Mouse (Mus musculus) erythroblast, embryonic 14.5 days (primary cell): ENCODE data around the gene Hddc2. TPM values are rescaled to one million over a fixed set of nuclear protein-coding genes. Genes with fewer than 3 reads are reported as not detected.

Source experiments
- H3K27me3 ChIP-seq: 2 replicates; pipeline ENCODE4 v1.6.1; 2012; ENCODE audit warnings: inconsistent platforms; ENCODE audit not compliant: control insufficient read depth
- H3K36me3 ChIP-seq: 2 replicates; pipeline ENCODE4 v1.6.1; 2012; ENCODE audit warnings: mild to moderate bottlenecking, inconsistent platforms; ENCODE audit not compliant: control insufficient read depth
- H3K4me1 ChIP-seq: 2 replicates; pipeline ENCODE4 v1.6.1; 2012; ENCODE audit warnings: inconsistent platforms; ENCODE audit not compliant: control insufficient read depth
- H3K4me3 ChIP-seq: replicated peaks from 2 replicates; pipeline ENCODE3; 2012; ENCODE audit warnings: moderate library complexity, mild to moderate bottlenecking, inconsistent platforms
- H3K9me3 ChIP-seq: 2 replicates; pipeline ENCODE4 v1.6.1; 2012; ENCODE audit warnings: low read length, inconsistent platforms, mixed read lengths; ENCODE audit not compliant: control insufficient read depth
- GATA1 ChIP-seq: IDR thresholded peaks from 2 replicates; pipeline ENCODE4 v1.6.1; 2012; ENCODE audit warnings: low read length, inconsistent platforms, mixed read lengths
- TAL1 ChIP-seq: IDR thresholded peaks from 3 replicates; pipeline ENCODE4 v1.6.1; 2012; ENCODE audit warnings: low read length, inconsistent platforms, mixed read lengths
- polyA plus RNA-seq: library from polyadenylated mRNA; stranded (reverse); fragments of >175 nt; gene quantifications from 2 replicates; pipeline ENCODE4 v1.2.3, GENCODE M21; 2012

The Hddc2 gene
- polyA plus RNA-seq, 1 experiment = not detected

DNA sequence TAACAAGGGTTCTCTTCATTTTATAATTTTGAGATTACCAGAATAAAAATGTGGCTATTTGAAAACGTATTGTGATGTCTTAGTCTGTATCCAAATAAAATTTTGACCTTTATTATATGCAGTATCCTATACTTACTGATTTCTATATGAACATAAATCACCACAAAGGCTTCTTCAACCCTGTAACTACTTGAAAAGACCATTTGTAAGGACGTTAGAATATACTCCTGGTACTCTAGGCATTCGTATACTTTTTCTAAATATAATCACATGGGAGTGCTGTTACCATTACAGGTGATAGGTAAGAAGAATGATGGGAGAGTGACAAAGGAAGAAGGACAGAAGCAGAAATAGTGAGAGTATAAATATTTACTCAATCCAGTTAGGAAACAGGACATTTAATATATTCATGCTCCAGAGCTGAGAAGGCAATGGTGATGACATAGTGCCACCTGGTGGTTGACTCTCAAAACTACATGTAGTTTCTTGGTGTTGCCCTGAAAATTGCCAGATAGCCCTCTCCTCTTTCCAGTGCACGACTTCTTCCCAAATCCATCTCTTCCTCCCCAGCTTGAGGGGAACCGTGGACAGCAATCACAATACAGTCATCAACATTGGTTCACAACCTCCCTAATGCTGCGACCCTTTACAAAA lies 14.1 kb upstream of the Hddc2 start:
- H3K4me3 ChIP-seq = no peak overlapping the region
- H3K27me3 ChIP-seq = no peaks in the 10 kb centered on the region
- no peaks in the 10 kb centered on the region for H3K36me3 ChIP-seq
- H3K9me3 ChIP-seq = no peaks in the 10 kb centered on the region
- H3K4me1 ChIP-seq = no peaks in the 10 kb centered on the region
- TF ChIP-seq TAL1 (no peak), GATA1 (no peak)

DNA sequence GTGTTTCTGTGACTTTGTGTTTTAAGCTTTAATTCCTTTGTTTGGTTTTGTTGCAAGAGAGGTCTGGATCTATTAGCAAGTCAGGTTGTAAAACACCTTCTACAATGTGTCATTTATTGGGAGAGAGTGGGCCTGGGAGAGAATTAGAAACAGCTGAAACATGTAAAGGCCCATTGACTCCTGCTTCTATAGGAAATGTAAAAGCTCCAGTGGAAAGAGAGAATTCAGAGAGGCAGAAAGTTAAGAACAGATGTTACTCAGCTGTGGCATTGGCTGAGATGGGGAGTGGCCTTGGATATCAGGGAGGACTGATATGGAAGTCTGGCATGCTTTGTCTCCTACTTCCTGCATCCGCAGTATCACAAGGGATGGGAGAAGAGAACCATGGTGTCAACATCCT lies 12.9 kb upstream of the Hddc2 start:
- Histone ChIP-seq H3K9me3 (no peaks in the 10 kb centered on the region), H3K27me3 (no peaks in the 10 kb centered on the region), H3K4me3 (no peak overlapping the region), H3K4me1 (no peaks in the 10 kb centered on the region), H3K36me3 (no peaks in the 10 kb centered on the region)
- TF ChIP-seq TAL1 (no peak), GATA1 (no peak)

DNA sequence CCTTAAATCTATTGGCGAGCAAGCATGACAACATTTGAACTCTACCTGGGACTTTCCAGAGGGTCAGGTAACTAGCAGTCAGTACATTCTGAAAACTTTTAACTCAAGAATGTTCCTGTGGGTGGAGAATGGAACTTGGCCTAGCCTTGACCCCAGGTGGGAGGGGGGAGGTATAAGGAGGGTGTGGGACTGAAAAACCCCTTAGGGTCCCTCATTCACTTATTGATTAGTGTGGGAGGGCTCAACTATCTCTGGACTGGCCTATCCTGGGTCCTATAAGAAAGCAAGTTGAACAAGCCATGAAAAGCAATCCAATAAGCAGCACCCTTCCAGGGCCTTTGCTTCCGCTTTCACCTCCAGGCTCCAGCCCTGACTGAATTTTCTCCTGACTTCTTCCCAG lies 9.7 kb upstream of the Hddc2 start:
- Histone ChIP-seq H3K27me3 (no peaks in the 10 kb centered on the region), H3K36me3 (no peaks in the 10 kb centered on the region), H3K4me3 (no peak overlapping the region), H3K9me3 (no peaks in the 10 kb centered on the region), H3K4me1 (peaks cover 6% of the 10 kb centered on the region)
- no peak for TF ChIP-seq TAL1
- no peak for TF ChIP-seq GATA1

DNA sequence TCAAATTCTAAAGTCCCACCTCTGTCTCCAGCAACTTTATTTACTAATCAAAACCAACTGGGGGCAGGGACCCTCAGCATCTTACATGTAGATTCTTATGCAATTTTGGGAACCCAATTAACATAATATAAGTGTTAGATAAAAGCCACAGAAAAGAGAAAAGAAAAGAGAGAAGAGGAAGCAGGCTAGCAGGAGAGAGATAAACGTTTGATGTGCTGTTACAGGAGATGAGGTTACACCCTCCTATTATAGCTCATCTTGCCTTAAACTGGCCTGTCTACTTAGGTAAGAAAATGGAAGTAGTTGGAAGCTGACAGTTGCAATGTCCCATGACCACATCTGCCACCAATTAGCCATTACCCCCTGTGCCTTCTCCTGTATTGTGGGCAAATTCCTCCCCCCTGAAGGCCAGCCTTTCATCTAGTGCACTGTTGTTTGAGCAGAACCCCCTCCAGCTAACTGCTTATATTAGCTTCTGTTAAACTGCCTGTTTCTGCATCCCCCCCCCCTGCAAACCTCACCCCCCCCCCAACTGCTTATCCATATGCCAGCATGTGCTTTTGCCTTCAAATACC lies 6.1 kb upstream of the Hddc2 start:
- Histone ChIP-seq H3K36me3 (no peaks in the 10 kb centered on the region), H3K27me3 (no peaks in the 10 kb centered on the region), H3K4me1 (peaks cover 9% of the 10 kb centered on the region), H3K4me3 (no peak overlapping the region), H3K9me3 (no peaks in the 10 kb centered on the region)
- no peak for TF ChIP-seq TAL1
- TF ChIP-seq GATA1 = no peak

DNA sequence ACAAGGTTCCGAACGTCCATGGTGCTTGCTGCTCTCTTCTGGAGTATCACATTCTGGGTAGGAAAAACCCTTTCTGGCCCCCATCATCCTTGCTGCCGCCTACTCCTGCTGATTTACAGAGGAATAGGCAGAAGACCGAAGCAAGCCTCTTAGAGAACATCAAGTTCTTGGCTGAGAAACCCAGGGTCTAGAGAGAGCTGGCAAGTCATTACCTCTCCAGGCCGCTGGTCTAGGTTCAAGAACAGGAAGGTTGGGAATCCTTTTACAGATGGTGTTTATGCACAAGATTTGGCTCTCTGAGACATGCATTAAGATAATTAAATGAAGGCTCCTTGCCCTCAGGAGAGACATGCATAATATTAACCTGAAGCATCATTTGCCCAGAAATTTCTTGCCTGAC lies 5.3 kb downstream of the Hddc2 start:
- H3K4me1 ChIP-seq = peaks cover 9% of the 10 kb centered on the region
- H3K36me3 ChIP-seq = peaks cover 2% of the 10 kb centered on the region; the same call in 1 of the 2 replicates
- no peak overlapping the region for H3K4me3 ChIP-seq
- H3K27me3 ChIP-seq = no peaks in the 10 kb centered on the region
- TF ChIP-seq GATA1 = no peak
- no peak for TF ChIP-seq TAL1
- no peaks in the 10 kb centered on the region for H3K9me3 ChIP-seq

DNA sequence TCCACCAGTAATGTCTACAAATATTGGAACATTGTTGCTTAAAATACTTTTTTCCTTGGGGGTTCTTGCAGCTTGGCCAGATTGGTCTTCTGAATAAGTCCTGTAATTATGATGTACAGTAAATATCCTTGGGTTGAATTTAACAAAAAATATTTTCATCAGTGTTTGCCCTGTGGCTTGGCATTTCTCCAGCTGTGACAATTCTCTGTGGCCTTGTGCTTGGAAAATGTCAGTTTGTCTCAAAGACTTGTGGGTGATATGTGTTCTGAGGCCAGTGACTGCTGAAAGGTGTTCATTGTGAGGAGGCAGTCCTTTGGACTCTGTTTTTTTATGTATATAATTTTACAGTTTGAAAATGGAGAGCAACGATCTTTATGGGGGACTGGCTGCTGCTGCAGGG lies 16.3 kb downstream of the Hddc2 start:
- Histone ChIP-seq H3K36me3 (no peaks in the 10 kb centered on the region), H3K4me1 (peaks cover 9% of the 10 kb centered on the region), H3K27me3 (no peaks in the 10 kb centered on the region), H3K9me3 (no peaks in the 10 kb centered on the region), H3K4me3 (no peak overlapping the region)
- no peak for TF ChIP-seq GATA1
- no peak for TF ChIP-seq TAL1

DNA sequence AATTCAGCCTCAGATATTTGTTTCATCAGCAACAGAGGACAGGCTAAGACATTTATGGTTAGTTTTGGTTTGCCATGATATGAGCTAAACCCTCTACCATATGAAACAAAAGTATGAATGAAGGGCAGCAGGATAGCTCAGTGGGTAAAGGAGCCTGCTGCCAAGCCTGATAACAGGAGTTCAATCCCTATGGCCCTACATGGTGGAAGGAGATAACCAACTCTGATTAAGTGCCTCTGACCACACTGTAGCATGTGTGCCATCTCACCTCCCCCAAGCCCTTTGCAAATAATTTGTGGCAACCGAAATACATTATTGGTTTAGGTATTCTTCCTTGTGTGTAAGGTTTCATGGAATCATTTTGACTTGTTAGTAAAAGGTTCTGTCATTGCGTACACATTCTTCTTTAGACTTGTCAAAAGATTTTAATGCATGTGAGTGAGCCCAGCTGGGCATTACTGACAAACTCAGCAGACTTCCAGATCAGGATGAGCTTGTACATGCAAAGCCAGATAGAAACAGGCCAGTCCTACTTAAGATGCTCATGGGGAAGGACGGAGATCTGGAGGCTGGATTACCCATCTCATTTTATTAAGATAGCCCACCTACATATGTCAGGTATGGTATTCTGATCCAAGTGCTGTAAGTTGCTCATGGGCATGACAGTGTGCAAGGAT lies 17.2 kb downstream of the Hddc2 start:
- Histone ChIP-seq H3K9me3 (no peaks in the 10 kb centered on the region), H3K4me1 (peaks cover 9% of the 10 kb centered on the region), H3K36me3 (no peaks in the 10 kb centered on the region), H3K27me3 (no peaks in the 10 kb centered on the region), H3K4me3 (no peak overlapping the region)
- no peak for TF ChIP-seq GATA1
- TF ChIP-seq TAL1 = no peak

DNA sequence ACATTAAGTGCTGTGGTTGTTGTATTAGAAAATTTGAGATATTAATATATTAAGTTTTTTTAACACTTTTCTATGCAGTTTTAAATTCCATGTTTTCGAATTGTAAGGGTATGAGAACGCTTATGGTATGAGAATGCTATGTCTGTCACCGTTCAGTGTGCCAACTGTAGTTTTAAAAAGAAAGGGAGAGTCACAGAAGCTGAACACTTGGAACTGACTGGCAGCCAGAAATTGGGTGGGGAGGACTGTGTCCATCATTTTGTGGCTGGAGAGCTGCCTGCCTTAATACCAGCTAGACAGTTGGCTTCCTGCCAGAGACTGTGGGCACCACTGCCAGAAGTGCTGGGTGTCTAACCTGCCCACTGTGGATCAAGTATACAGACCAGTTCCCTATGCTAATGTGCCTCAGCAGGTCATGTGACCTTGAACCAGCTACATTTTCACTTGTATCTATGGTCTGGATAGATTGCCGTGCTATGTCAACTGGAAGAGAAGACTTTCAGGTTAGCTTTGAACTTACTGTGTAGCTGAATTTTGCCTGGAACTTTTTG lies 18.1 kb downstream of the Hddc2 start:
- Histone ChIP-seq H3K9me3 (no peaks in the 10 kb centered on the region), H3K27me3 (no peaks in the 10 kb centered on the region), H3K4me1 (peaks cover 9% of the 10 kb centered on the region), H3K4me3 (no peak overlapping the region), H3K36me3 (no peaks in the 10 kb centered on the region)
- TF ChIP-seq GATA1 = no peak
- no peak for TF ChIP-seq TAL1

DNA sequence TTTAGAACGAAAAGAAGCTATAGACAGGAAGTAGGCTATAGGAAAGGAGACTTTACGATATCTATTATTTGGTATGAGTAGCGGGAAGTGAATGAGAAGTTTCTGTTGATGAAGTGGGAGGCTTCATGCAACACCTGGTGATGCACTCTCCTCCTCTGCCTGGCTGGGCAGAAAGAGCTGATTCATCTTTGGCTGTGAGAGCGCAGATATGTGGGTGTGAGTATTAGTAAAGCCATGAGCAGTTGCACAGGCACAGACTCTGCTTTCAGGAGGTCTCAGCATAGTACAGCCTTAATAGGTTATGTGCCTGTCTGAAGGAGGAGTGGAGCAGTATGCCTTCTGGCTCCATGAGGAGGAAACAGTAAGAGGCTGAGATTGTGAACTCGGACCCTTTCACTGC lies 23.2 kb downstream of the Hddc2 start:
- Histone ChIP-seq H3K27me3 (no peaks in the 10 kb centered on the region), H3K4me3 (no peak overlapping the region), H3K4me1 (no peaks in the 10 kb centered on the region), H3K9me3 (no peaks in the 10 kb centered on the region), H3K36me3 (no peaks in the 10 kb centered on the region)
- TF ChIP-seq TAL1 (no peak), GATA1 (no peak)
